Mouse (Mus musculus) intestine, postnatal 0 days (tissue): Measurements from ENCODE around the gene Chrm2. TPM values are rescaled to one million over a fixed set of nuclear protein-coding genes. Genes with fewer than 3 reads are reported as not detected.

Source experiments
- ATAC-seq: fragments of 200-750 bp; cut with Nextera tagmentation; 2 replicates; pipeline ENCODE4 v1.8.0; 2017; ENCODE audit warnings: mild to moderate bottlenecking, moderate TSS enrichment, moderate library complexity
- H3K27ac ChIP-seq: fragments of 300-500 bp; sonication (generic); 2 replicates; pipeline ENCODE4 v1.5.1; 2014; ENCODE audit warnings: mild to moderate bottlenecking, low read depth, low read length, moderate library complexity
- H3K27me3 ChIP-seq: fragments of 300-500 bp; sonication (generic); replicated peaks from 2 replicates; pipeline ENCODE4 v1.6.1; 2014; ENCODE audit warnings: low read length, mixed read lengths; ENCODE audit not compliant: control insufficient read depth, insufficient read depth
- H3K36me3 ChIP-seq: fragments of 300-500 bp; sonication (generic); 2 replicates; pipeline ENCODE4 v1.6.1; 2014; ENCODE audit warnings: mild to moderate bottlenecking, moderate library complexity; ENCODE audit not compliant: control insufficient read depth, insufficient read depth
- H3K4me1 ChIP-seq: fragments of 300-500 bp; sonication (generic); replicated peaks from 2 replicates; pipeline ENCODE4 v1.6.1; 2014; ENCODE audit warnings: antibody characterized with exemption, low read length, mixed read lengths; ENCODE audit not compliant: control insufficient read depth, insufficient read depth
- H3K4me2 ChIP-seq: fragments of 300-500 bp; sonication (generic); replicated peaks from 2 replicates; pipeline ENCODE4 v1.6.1; 2014; ENCODE audit warnings: low read depth, mild to moderate bottlenecking, moderate library complexity
- H3K4me3 ChIP-seq: fragments of 300-500 bp; sonication (generic); 2 replicates; pipeline ENCODE4 v1.5.1; 2014; ENCODE audit warnings: low read depth, low read length
- H3K9ac ChIP-seq: fragments of 300-500 bp; sonication (generic); 2 replicates; pipeline ENCODE4 v1.6.1; 2014; ENCODE audit warnings: mild to moderate bottlenecking, low read depth, low read length
- H3K9me3 ChIP-seq: fragments of 300-500 bp; sonication (generic); 2 replicates; pipeline ENCODE4 v1.6.1; 2016; ENCODE audit warnings: mixed run types; ENCODE audit not compliant: control insufficient read depth
- CTCF ChIP-seq: sonication (generic); IDR thresholded peaks from 2 replicates; pipeline ENCODE4 v1.5.1; 2016; ENCODE audit warnings: low read depth, mild to moderate bottlenecking, control low read depth, antibody characterized with exemption, moderate library complexity
- WGBS: fragments of 180-500 bp; shearing (Covaris S2); extraction: QIAGEN DNeasy Blood & Tissue Kit; methylation state at CpG from one replicate; pipeline ENCODE4 v1.1.7; 2014; 5-methylcytosine and 5-hydroxymethylcytosine counted together
- polyA plus RNA-seq: library from polyadenylated mRNA; unstranded; fragments of >200 nt; fragmentation: Nextera tagmentation; extraction: Ambion mirVana; gene quantifications from 2 replicates; pipeline ENCODE4 v1.2.1, GENCODE M21; 2015

Gene Chrm2
- polyA plus RNA-seq, 1 experiment from 2014 or later, result 11.8 TPM

DNA sequence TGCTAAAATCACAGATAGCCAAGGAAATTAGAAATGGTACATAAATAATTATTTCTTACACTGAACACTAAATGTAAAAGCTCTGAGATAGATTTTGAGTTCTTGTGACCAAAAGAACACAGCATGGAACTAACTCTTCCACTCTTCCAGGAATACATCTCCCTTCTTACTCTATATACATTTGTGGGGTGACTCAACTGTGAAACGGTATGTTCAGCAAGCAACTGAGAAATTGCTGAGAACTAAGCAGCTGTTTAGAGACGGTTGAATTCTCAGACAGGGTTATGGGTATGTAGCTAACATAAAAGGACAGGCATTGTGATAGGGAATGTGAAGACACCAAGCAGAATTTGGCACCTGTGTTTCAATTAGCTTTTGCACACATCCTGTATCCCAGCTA lies 51.3 kb downstream of the Chrm2 start:
- H3K9me3 ChIP-seq, result no peaks in the 10 kb centered on the region
- no peak overlapping the region for H3K4me2 ChIP-seq
- H3K27me3 ChIP-seq, result no peaks in the 10 kb centered on the region
- no peak for ATAC-seq
- H3K27ac ChIP-seq, result no peak overlapping the region
- TF ChIP-seq CTCF, result no peak
- no peak overlapping the region for H3K4me3 ChIP-seq
- H3K36me3 ChIP-seq, result no peaks in the 10 kb centered on the region
- H3K4me1 ChIP-seq, result no peaks in the 10 kb centered on the region
- no peak overlapping the region for H3K9ac ChIP-seq
- 68% methylated on average over 2 of the region's 2 CpGs for WGBS

DNA sequence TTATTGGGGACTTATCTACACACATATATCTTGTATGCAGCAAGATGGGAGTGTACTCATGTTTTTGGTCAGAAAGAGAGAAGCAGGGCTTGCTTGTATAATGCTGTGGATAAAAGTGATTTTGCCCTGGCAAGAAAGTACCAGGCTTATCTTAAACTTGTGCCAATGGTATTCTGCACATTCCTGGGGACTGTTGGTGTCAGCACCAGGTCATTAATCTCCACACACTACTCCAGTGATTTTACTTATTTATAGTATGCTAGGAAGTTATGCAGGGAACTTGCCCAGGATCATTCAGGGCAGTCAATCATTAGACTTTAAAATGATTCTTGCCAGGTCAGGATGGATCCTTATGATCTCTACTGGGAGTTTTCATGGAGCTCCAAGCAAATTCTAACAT lies 63.6 kb downstream of the Chrm2 start:
- Histone ChIP-seq H3K36me3 (no peaks in the 10 kb centered on the region), H3K4me3 (no peak overlapping the region), H3K9me3 (no peaks in the 10 kb centered on the region), H3K4me2 (no peak overlapping the region), H3K27me3 (no peaks in the 10 kb centered on the region), H3K27ac (no peak overlapping the region), H3K4me1 (no peaks in the 10 kb centered on the region), H3K9ac (no peak overlapping the region)
- no peak for TF ChIP-seq CTCF
- no peak for ATAC-seq

DNA sequence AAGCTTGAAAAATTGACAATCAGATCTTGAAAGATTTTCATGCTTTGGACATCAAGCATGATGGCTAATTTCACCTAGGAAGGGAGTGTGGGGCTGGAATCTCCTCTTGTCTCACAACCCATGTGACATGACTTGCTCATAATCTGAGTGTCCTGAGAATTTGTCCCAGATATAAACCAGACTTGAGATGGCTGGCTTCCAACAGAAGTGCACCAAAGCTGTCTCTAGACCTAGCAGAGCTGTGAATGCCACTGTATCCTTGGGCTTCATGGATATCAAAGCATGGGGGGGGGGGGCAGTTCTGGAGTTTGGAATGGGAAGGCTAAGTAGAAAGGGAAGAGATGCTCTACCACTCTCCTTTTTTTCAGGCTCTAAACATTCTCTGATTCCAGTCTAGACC lies 67.2 kb downstream of the Chrm2 start:
- Histone ChIP-seq H3K27me3 (no peaks in the 10 kb centered on the region), H3K9me3 (no peaks in the 10 kb centered on the region), H3K4me2 (no peak overlapping the region), H3K4me3 (no peak overlapping the region), H3K4me1 (no peaks in the 10 kb centered on the region), H3K9ac (no peak overlapping the region), H3K27ac (no peak overlapping the region), H3K36me3 (no peaks in the 10 kb centered on the region)
- TF ChIP-seq CTCF, result no peak
- ATAC-seq, result no peak

DNA sequence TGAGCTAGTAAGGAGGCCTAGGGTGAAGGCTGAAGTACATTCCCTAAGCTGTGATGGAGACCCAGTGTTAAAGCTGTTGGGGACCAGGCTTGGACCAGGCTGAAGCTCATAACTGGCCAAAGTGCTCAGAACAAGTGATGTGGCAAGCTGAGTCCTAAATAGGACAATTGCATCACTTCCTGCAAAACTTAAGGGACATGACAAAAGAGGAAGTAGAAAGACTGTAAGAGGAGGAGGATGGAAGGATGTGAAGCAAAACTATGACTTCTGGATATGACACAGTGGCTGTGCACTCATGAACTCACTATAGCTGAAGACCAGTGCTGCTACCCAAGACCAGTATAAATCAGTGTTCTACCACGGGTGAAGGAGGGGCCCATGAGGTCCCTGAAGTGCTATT lies 69.1 kb downstream of the Chrm2 start:
- Histone ChIP-seq H3K27ac (no peak overlapping the region), H3K27me3 (no peaks in the 10 kb centered on the region), H3K4me3 (no peak overlapping the region), H3K4me1 (no peaks in the 10 kb centered on the region), H3K9me3 (no peaks in the 10 kb centered on the region), H3K36me3 (no peaks in the 10 kb centered on the region), H3K4me2 (no peak overlapping the region), H3K9ac (no peak overlapping the region)
- no peak for ATAC-seq
- 43% methylated on average over 1 of the region's 1 CpGs for WGBS
- no peak for TF ChIP-seq CTCF

DNA sequence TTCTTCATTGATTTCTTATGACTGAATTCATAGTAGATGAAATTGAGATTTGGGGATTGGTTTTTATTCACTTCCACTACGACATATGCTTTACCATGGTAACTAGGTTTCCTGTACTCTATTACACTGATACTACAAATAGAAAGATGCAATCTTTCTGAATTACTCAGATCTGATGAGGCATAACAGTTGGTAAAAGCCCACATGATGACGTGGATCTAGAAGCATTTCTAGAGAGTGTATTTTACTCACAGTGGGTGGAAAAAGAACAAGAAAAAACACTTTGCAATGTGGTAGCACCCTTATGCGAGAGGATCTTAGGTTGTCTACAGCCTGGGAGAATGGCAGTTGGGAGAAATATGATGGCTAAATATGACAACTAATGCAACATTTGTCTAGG lies 76.1 kb downstream of the Chrm2 start:
- no peaks in the 10 kb centered on the region for H3K4me1 ChIP-seq
- H3K4me3 ChIP-seq, result no peak overlapping the region
- no peak for TF ChIP-seq CTCF
- 80% methylated on average over 3 of the region's 3 CpGs for WGBS
- no peaks in the 10 kb centered on the region for H3K36me3 ChIP-seq
- no peaks in the 10 kb centered on the region for H3K9me3 ChIP-seq
- no peak overlapping the region for H3K9ac ChIP-seq
- ATAC-seq, result no peak
- H3K27me3 ChIP-seq, result no peaks in the 10 kb centered on the region
- no peak overlapping the region for H3K27ac ChIP-seq
- H3K4me2 ChIP-seq, result no peak overlapping the region

DNA sequence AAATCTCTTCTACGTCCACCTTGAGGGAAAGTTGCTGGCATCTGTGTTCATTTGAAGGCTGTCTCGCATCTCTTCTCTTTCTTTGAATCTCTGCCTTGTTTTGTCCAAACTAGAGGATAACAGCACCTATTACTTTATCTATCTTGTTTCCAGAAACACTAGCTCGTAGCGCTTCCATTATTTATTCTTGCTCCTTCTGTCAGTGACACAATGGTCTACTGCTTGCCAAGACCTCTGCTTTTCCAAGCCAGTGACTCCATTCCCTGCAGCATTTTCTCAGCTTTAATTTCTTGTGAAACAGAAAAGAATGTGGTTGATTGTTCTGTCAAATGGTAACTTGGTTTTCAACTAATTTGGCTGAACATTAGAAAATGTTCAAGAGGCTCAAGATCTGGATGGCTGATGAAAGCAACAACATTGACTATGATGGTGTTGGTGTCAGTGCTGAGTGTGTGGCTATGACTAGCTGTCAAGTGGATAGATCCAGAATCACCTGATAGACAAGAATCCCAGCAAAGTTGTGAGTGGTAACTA lies 96.3 kb downstream of the Chrm2 start:
- no peaks in the 10 kb centered on the region for H3K9me3 ChIP-seq
- no peak for TF ChIP-seq CTCF
- H3K27me3 ChIP-seq, result no peaks in the 10 kb centered on the region
- no peak for ATAC-seq
- H3K36me3 ChIP-seq, result no peaks in the 10 kb centered on the region
- H3K27ac ChIP-seq, result no peak overlapping the region
- no peaks in the 10 kb centered on the region for H3K4me1 ChIP-seq
- H3K9ac ChIP-seq, result no peak overlapping the region
- 72% methylated on average over 4 of the region's 4 CpGs for WGBS
- no peak overlapping the region for H3K4me2 ChIP-seq
- H3K4me3 ChIP-seq, result no peak overlapping the region
